Mouse (Mus musculus): Measurements from ENCODE around the gene Ctdnep1.

DNA sequence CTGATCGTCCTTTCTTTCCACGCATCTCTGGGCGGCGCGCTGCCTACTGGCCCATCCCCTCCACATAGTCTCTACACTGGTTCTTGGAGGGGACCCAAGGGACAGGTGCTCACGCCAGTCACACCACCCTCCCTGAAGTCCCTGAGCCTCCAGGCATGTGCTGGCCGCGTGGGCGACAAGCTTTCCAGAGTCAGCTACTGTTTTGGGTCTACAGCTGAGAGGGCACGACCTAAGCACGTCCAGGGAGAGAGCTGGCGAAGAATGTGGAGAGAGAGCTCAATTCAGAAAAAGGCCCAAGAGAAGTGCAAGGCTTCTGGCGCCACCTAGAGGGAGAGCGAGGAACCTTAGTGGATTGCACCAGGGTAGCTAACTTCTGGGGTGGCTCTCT lies 32.2 kb upstream of the Ctdnep1 start:
- TF ChIP-seq CTCF (IDR thresholded peaks at IDR 0.05; ENCODE audit: insufficient read depth, low read depth, low read length) (peak; percentile 50), POLR2A (IDR thresholded peaks at IDR 0.05; ENCODE audit: insufficient read depth, low read depth, low read length) (no peak)
